Mouse (Mus musculus) gastrocnemius, postnatal 36 days (tissue): ENCODE measurements around the gene Sema6c. TPM values are rescaled to one million over a fixed set of nuclear protein-coding genes. Genes with fewer than 3 reads are reported as not detected.
"Not testable (repeated sequence)": the region's sequence is repeated elsewhere in the genome, so short reads cannot be mapped to it uniquely, and the experiment has no call there.

Experiments used
- DNase-seq, 2 experiments: peaks; one replicate each; pipeline ENCODE4 v3.0.0; 2022
- intact Hi-C: fragments of 180-260 bp; cut with DNase I; formaldehyde crosslinking; loops from one replicate; pipeline ENCODE4 v1.15.1; 2025
- total RNA-seq, 2 experiments: library from RNA; stranded (reverse); gene quantifications; 2 replicates each; pipeline ENCODE4 v1.2.3; 2021

Sema6c gene
- total RNA-seq, 2 experiments from 2014 or later: 96.3 to 98.2 TPM

DNA sequence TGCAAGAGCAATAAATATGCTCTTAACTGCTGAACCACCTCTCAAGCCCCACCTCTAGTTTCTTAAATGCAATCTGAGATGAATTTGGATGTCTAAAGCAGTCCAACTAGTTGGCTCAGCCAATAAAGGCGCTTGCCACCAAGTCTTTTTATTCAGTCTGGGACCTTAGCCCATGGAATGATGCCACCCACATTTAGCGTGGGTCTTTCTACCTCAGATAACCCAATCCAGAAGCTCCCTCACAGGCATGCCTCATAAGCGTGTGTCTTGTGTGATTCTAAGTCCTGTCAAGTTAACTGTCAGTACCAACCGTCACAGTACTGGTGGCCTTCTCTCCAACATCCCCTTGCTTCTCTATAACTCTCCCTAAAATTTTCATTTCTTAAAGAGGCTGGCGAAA is 18.7 kb downstream of the Sema6c start:
- no peak for DNase-seq
- intact Hi-C loops: no loop called here

- intact Hi-C loops: no loop called here
- no peak for DNase-seq
Measured at GRCm38 (mm10) chr3:95179890-95180289, 19.6 kb downstream of the Sema6c start.

- intact Hi-C loops: no loop called here
- DNase-seq: no peak
Measured at GRCm38 (mm10) chr3:95181841-95182240, 21.6 kb downstream of the Sema6c start.

- intact Hi-C loops: no loop called here
- no peak for DNase-seq
Measured at GRCm38 (mm10) chr3:95184796-95185577, 24.7 kb downstream of the Sema6c start.

DNA sequence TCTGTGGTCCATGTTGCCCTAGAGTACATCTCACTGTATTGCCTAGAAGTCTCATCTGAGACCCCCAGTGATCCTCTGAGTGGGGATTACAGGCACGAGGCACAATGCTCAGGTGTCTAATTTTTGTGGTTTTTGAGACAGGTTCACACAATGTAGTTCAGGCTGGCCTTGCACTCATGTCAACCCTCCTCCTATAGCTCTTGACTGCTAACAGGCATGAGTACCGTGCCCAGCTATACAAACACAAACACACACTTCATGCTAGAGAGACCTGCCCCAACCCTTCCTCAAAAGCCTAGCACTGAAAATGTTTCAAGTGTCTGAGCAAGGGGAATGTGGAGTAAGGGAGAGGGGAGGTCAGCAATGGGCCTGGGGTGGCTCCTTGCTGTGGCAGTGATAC is 25.8 kb downstream of the Sema6c start:
- intact Hi-C loops: no loop called here
- DNase-seq: no peak

DNA sequence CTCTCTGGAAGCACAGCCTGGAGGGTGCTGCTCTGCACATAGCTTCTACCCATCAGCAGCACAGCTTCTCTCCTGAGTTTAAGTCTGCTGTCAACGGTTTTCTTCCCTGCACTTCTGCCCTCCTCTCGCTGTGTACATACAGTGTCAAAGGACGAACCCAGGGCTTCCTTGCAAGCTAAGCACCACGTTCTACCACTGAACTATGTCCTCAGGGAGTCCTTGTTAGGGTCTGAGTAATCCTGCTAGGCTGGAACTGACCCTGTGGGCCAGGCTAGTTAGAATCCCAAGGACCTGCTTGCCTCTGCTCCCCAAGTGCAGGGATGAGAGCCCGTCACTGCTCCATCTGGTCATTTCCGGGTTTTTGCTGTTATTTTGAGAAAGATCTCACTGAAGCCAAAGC is 26.6 kb downstream of the Sema6c start:
- DNase-seq: no peak
- intact Hi-C loops: no loop called here

GRCm38 (mm10) chr3:95194721-95195135 is 34.5 kb downstream of the Sema6c start:
- intact Hi-C loops: no loop called here
- no peak for DNase-seq

GRCm38 (mm10) chr3:95195772-95196171 is 35.5 kb downstream of the Sema6c start:
- DNase-seq: no peak
- intact Hi-C loops: no loop called here

DNA sequence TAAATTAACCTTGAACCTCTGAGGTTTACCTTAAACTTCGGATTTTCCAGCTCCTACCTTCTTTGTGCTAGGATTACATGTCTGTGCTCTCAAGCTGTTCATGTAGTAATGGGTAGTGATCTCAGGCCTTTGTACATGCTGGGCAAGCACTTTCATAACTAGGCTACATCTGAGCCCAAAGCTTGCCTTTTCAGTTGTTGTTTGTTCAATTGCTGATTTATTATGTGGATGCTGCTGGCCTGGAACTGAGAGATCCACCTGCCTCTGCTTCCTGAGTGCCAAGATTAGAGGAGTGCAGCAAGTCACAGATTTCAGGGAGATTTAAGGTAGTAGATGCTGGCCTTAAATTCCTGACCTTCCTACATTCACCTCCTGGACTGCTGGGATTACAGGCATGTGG is 38.8 kb downstream of the Sema6c start:
- no peak for DNase-seq
- intact Hi-C loops: no loop called here

- no peak for DNase-seq
- intact Hi-C loops: no loop called here
Measured at GRCm38 (mm10) chr3:95200132-95200531, 39.9 kb downstream of the Sema6c start.

DNA sequence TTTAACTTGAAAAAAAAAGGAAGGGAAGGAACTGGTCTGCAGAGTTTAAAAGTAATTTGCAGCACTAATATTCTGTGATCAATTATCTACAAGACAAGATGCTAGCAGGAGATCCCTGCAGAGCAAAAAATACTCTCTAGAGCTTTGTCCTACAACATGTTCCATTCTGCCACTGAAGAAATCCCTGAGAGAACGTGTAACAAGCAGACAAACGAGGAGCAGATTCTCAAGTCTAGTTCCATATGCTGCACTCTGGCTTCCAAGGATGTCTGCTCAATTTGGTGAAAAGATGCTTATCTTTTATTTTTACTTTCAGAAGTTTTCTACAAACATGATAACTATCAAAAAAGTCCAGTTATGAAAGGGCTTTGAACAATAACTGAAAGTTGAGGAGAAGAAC is 40.3 kb downstream of the Sema6c start:
- intact Hi-C loops: no loop called here
- DNase-seq: no peak

GRCm38 (mm10) chr3:95203880-95204279 is 43.6 kb downstream of the Sema6c start:
- intact Hi-C loops: no loop called here
- DNase-seq: no peak

DNA sequence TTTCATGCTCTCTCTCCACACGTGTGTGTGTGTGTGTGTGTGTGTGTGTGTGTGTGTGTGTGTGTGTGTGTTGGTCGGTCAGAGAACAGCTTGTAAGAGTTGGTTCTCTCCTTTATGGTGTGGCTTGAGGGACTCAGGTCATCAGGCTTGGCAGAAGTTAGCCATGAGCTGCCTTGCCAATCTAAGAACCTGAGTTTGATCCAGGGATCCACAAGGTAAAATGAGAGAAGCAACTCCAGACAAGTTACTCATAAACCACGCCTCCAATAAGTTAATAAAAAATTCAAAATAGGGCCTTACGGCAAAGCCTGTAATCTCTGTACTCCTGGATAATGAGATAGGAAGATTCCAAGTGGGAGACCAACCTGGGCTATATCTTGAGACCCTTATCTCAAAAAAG is 48.0 kb downstream of the Sema6c start:
- intact Hi-C loops: loop anchor here (5.0 kb wide), 1 partner anchor 49 kb away; no protein-coding TSS in a partner anchor
- no peak for DNase-seq

DNA sequence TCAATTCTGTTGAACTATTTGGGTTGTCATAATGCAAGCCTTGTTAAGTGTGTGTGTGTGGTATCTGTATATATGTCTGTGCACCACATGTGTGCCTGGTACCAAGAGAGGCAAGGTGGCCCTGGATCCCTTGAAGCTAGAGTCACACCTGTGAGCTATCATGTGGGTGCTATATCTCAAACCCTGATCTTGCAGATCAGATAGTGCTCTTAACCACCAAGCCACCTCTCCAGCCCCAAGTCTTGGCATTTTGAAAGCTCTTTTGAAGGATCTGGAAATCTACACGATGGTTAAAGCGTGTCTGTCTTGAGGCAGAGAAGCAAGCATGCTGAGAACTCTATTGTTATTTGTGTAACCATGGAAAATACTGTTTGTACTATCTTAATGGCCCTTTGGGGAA is 50.3 kb downstream of the Sema6c start:
- DNase-seq: no peak
- intact Hi-C loops: no loop called here

DNA sequence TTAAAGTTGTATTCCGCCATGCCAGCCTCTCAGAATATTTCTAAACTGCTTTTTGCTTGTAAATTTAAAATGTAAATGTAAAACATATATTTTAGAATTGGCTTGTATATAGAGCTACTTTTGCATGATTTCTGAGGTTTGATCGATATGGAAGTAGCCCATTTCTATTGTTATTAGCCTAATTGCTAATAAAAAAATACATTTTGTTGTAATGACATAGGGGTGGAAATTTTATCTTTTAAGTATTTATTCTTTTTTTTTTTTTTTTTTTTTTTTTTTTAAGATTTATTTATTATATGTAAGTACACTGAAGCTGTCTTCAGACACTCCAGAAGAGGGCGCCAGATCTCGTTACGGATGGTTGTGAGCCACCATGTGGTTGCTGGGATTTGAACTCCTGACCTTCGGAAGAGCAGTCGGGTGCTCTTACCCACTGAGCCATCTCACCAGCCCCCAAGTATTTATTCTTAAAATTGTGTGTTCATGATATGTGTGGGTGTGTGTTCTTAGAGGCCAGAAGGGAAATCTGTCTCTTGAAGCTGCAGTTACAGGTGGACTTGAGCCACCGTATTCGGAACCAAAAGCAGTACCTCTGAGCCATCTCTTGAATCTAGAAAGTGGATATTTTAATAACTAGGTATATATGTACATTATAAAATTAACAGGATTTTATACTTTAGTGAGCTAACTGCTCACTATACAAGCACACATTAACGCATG is 52.8 kb downstream of the Sema6c start:
- DNase-seq, intact Hi-C loops: not testable (repeated sequence)

DNA sequence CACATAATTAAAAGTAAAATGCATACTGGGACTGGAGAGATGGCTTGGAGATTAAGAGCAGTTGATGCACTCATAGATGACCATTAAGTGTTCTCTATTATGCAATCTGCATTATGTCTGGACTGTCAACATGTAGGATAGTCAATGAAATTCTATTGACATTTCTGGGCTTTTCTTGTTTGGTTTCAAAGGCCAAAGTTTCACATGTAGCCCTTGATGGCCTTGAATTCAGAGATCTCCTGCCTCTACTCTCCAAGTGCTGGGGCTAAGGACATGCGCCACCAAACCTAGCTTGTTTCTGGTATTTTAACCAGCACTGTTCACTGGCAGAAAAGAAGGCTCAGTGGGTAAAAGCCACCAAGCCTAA is 53.3 kb downstream of the Sema6c start:
- intact Hi-C loops: no loop called here
- DNase-seq: no peak

GRCm38 (mm10) chr3:95216655-95217254 is 56.5 kb downstream of the Sema6c start:
- intact Hi-C loops: loop anchor here (5.0 kb wide), 1 partner anchor 74 kb away; the partner anchor contains the start of gene Tnfaip8l2

DNA sequence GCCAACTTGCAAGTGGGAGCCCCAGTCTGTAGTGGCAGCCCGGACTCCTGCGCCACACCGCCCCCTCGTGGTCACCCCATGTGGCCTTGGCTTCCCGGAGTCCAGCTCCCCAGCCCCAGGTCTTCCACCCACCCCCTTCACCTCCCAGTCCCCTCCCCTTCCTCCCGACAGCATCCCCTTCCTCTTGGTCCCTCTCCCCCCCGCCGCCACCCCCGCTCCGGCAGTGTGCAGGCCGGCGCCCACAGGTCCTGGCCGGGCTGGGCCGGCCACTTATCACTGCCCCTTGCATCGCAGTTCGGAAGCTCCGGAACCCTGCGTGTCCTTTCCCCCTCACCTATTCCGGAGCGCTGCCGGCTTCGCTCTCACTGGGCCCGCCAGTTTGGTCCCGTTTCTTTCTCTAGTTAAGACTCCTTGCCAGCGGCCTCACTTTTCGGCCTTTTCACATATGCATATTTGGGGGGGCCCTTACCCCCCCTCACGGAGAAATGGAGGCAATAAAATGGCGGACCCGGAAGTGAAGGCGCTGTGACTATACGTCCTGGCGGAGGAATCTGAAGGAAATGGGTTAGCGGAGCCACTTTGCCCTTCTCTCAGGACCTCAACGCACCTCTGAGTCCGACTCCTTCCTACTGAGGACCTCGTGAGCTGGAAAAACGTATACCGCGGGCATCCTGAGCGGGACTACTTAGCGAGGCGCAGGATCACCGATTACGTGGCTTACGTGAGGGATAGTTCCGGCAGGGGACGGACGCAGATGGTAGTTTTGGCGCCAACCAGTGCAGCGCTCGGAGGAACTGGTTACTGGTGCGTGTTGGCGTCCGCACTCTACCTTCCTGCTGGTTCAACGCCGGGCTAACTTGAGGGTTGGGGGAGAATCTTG is 57.2 kb downstream of the Sema6c start, which contains the start of gene Gabpb2:
Gene Gabpb2 (minus strand): TSS at position 662 of the 880 bp plus-strand sequence.
- intact Hi-C loops: loop anchor here (5.0 kb wide), 1 partner anchor 75 kb away; the partner anchor contains the start of gene Tnfaip8l2

More at GRCm38 (mm10) chr3:95216655-95217254, 56.5 kb downstream of the Sema6c start:
- no peak for DNase-seq

DNA sequence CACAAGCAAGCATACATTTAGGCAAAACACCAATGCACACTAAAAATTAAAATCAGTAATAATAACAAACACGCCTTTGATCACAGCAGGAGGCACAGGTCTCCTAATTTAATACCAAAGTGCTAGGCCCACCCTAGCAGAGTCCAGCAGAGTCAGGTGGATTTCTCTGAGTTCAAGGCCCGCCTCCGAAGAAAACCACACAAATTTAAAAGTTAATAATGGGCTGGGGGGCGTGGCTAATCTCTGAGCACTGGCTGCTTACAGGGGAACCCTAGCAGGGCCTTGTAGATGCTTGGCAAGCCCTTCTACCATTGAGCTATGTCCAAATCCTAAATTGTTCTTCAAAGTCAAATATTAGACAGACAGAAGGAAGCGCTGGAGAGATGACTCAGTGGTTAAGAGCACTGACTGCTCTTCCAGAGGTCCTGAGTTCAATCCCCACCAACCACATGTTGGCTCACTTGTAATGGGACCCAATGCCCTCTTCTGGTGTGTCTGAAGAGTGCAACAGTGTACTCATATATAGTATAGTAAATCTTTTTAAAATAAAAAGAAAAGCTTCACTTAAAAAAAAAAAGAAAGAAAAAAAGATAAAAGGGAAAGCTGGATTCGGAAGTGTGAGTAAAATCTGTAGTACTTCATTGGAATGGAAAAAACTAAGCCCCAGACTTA is 58.3 kb downstream of the Sema6c start:
- intact Hi-C loops: loop anchor here (5.0 kb wide), 1 partner anchor 76 kb away; the partner anchor contains the start of gene Tnfaip8l2
- no peak for DNase-seq

More for the DNA sequence above, 57.2 kb downstream of the Sema6c start, which contains the start of gene Gabpb2:
- peak; percentile 97 to 98 for DNase-seq
